Mouse (Mus musculus) CD4-positive, CD25-positive, alpha-beta regulatory T cell, adult 2 months (primary cell): Measurements from ENCODE around the gene Gm2026.
"Not testable (repeated sequence)": the region's sequence is repeated elsewhere in the genome, so short reads cannot be mapped to it uniquely, and the experiment has no call there.

Experiments
- DNase-seq: peaks from one replicate; pipeline ENCODE4 v3.0.0-alpha.2; 2012; ENCODE audit warnings: low read depth, low spot score

The Gm2026 gene

DNA sequence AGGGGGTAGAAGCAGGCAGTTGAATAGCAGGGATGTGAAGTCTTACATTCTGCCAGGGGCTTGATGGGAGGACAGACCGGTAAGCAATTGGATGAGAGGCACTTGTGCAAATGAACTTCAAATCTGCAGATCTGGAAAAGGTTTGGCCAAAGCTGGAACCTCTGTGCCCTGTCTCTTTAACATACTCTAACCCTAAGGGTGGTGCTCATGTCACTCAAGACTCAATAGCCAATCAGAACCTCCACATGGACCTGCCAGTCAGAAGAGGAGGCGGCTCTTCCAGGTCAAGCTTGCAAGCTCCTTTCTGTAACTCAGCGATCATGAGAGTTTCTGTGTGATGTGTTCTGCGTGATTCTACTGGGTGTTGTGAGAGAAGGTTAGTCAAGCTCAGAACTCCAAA is at the start of gene Gm2026:
TSS of gene Gm2026 (plus strand) at position 301 of the 400 bp plus-strand sequence.
- not testable (repeated sequence) for DNase-seq

- DNase-seq: not testable (repeated sequence)
Observed at GRCm38 (mm10) chr2:175931000-175931399, 34.1 kb upstream of the Gm2026 start, which contains the start of gene Zfp966. Gene Zfp966, minus strand, starts transcription at chr2:175931100.
